Mouse (Mus musculus): ENCODE measurements around the gene Atp6v1e1.
"Not testable (repeated sequence)": the region's sequence is repeated elsewhere in the genome, so short reads cannot be mapped to it uniquely, and the experiment has no call there.

Gene Atp6v1e1

DNA sequence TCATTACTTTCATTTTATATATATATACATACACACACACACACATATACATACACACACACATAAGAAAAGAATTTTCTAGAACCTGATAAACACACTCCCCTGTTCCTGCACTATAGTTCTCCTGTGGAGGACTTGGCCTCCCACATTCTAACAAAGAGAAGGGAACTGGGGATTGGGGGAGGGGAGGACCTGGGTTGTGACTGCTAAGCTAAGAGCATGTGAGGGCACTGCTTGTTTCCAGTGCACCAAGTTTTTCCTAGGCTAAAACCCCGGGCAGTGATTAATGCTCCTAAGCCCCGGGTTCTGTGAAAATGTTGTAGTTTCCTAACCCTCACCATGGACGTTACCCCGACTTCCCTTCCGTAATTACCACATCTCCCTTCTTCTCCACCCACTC lies 2.4 kb downstream of the Atp6v1e1 start:
- no peak for DNase-seq (ENCODE audit: low spot score)

DNA sequence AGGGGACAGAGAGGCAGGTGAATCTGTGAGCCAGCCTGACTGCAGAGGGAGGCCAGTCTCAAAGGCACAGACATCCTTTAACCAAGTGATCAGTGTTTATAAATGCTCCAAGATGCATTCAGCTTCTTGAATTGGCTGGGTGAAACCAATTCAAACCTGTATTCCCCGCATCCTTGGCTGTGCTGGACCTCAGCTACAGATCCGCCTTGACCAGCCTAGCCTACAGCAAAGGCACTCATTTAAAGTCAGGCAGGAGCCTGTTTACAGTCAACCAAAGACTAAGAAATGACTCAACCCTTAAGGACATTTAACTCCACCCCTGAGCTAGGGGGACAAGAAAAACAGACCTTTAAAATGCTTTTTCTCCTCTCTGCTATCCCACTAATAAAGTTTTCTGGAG lies 3.3 kb downstream of the Atp6v1e1 start:
- DNase-seq (ENCODE audit: low spot score): no peak

- not testable (repeated sequence) for DNase-seq (ENCODE audit: low spot score)
These were observed 10.6 kb downstream of the Atp6v1e1 start for GRCm38 (mm10) chr6:120811999-120812398.

DNA sequence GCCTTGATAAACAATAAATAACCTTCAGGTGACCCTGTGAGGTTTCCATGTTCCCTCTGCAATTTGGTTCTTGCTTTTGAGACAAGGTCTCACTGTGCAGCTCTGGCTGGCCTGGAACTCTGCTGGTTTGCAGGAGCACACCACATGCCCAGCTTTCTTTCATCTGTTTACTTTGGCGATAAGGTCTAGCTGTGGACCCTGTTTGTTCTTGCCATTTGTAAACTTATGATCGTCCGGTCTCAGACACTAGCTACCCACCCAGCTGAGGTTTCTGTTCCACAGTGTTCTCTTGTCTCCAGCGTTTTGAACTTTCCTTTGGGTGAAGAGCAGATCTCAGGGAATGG lies 14.9 kb downstream of the Atp6v1e1 start:
- DNase-seq (ENCODE audit: low spot score): no peak

DNA sequence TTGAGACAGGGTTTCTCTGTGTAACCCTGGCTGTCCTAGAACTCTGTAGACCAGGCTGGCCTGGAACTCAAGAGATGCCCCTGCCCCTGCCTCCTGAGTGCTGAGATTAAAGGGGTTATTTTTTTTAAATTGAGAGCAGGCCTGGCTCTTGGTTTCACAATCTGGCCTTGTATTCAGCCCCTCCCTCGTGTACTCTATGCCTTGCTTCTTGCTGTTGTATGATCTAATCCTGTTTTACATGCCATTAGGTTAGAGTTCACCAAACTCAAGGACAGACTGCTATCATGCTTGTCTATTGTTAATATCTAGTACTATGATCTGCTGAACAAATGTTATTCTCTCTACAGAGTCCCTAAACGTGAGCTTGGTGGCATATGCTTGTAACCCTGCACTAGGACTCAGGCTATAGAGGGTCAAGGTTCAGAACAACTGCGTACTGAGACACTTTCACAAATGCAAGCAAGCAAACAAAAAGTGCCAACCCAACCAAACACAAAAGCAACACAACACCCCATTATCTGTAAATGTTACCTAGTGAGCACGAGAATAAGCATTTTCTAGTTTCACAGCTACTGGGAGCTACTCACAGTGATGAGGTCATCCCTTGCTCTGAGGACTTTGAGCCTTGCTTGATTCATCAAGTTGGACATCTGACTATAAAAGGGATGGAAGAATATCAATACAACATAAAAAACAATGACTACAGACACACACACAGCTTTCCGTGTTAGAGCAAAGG lies 15.4 kb downstream of the Atp6v1e1 start:
- no peak for DNase-seq (ENCODE audit: low spot score)

DNA sequence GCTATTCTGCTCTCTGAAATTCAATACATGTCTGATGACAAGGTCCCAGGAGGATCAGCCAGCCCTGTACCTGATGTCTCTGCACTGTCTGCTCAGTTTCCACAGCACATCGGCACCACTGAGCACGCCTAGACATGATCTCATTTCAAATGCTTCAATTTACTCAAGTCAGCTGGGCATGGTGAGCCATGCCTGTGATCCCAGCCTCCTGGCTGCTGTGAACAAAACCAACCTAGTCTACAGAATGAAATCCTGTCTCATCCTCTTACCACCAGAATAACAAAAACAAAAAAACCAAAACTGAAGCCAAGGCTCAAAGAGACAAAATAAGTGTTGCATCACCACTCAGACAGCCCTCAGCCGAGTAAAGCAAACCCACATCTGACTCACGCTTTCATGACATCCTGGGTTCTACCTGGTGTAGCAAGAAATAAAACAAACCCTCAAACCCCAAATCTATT lies 23.0 kb downstream of the Atp6v1e1 start:
- no peak for DNase-seq (ENCODE audit: low spot score)

DNA sequence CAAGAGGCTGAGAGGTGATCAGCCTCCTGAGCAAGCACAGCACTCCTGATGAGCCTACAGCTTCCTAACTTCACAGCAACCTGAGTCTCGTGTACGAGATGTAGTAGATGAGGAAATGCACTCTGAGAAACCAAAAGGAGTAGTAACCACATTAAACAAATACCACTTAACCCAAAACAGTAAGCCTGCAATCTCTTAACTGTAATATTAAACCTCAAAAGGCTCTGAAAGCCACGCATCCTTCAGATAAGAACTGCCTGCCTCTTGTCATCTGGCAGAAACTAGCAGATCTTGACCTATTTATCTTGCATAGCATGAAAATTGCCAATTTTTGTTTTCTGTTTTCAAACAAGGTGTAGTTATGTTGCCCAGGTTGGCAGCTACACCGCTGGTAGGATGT lies 23.7 kb downstream of the Atp6v1e1 start:
- DNase-seq (ENCODE audit: low spot score): no peak

- no peak for DNase-seq (ENCODE audit: low spot score)
These were observed 24.6 kb downstream of the Atp6v1e1 start for GRCm38 (mm10) chr6:120798019-120798418.

GRCm38 (mm10) chr6:120796111-120796510 lies 26.5 kb downstream of the Atp6v1e1 start:
- DNase-seq (ENCODE audit: low spot score): no peak

GRCm38 (mm10) chr6:120795422-120796086 lies 27.0 kb downstream of the Atp6v1e1 start:
- DNase-seq (ENCODE audit: low spot score): no peak

- DNase-seq (ENCODE audit: low spot score): no peak
These were observed 29.6 kb downstream of the Atp6v1e1 start for GRCm38 (mm10) chr6:120792947-120793346.

DNA sequence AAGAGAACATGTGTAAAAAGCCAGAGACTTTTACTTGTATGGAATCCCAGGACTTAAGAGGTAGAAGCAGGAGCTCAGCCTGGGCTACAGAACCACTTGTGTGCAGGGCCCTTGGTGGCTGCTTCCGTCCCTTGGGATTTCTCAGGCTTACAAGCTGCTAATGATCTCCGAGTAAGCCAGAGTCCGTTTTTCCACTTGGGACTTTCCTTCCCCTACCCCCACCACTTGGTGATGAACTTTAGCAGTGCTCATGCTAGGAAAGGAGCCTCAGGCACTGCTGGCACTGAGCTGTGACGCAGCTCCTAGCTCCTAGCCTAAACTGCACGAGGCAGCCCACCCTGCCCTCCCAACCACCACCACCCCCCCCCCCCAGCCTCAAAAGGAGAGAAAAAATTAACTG lies 31.9 kb downstream of the Atp6v1e1 start:
- DNase-seq (ENCODE audit: low spot score): no peak

GRCm38 (mm10) chr6:120790153-120790552 lies 32.4 kb downstream of the Atp6v1e1 start:
- DNase-seq (ENCODE audit: low spot score): no peak

DNA sequence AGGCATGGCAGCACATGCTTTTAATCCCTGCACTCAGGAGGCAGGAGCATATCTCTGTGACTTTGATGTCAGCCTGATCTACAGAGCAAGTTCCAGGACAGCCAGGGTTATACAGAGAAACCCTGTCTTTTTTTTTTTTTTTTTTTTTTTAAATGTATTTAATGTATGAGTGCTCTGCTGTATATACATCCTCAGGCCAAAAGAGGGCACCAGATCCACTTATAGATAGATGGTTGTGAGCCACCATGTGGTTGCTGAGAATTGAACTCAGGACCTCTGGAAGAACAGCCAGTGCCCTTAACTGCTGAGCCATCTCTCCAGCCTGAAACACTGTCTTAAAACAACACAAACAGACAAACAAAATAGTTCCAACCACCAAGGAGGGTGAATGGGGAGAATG lies 33.7 kb downstream of the Atp6v1e1 start:
- DNase-seq (ENCODE audit: low spot score): no peak

DNA sequence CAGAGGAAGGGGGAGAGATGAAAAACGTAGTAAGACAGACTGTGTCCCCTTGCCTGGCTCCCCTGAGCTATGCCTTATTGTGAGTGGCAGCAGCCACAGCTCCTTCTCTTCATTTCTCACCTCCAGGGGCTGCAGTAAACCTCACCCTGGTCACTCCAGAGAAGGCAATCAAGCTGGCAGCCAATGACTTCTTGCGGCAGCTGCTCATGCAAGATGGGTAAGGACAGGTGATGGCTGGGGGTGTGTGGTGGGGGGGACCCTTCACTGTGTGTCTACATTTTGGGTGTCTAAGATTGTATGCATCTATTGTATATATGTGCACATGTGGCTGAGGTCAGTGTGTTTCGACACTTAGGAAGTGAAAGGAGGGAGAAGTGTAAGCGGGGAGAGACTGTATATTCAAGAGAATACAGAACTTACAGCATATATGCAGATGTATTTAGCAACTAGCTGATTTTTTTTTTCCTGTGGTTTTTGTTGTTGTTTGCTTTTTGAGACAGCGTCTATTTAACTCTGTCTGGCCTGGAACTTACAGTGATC lies 34.5 kb downstream of the Atp6v1e1 start:
- DNase-seq (ENCODE audit: low spot score): no peak

DNA sequence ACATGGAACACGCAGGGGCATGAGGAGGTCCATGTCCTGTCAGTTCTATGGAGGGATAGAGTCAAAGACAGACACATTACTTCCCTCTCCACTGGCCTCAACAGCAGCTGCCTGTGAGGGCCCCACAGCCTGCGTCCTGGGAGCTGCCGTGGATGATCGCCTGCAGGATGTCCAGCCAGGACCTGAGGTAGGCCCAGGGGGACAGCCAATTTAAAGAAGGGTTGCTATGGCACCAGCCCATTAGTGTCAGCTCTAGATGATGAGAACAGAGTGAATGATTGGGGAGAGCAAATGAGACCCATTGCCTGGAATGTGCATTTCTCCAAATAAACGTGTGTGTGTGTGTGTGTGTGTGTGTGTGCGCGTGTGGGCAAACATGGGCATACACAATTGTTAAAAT lies 38.2 kb downstream of the Atp6v1e1 start:
- no peak for DNase-seq (ENCODE audit: low spot score)

DNA sequence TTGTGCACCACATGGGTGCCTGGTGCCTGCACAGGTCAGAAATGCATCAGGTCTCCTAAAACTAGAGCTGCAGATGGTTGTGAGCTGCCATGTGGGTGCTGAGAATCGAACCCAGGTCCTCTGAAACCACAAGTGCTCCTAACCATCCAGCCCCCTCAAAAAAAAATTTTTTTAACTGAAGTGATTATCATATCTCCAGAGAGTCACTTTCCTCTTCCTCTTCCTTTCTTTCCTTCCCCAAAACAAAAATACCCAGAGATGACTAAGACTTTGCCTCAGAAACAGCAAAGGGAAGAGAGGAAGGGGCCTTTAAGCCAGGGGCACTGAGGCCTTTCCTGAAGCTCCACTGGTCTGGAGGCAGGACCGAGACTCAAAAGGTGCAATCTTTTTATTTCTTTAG lies 39.6 kb downstream of the Atp6v1e1 start:
- DNase-seq (ENCODE audit: low spot score): no peak

- DNase-seq (ENCODE audit: low spot score): no peak
These were observed 44.4 kb downstream of the Atp6v1e1 start for GRCm38 (mm10) chr6:120778226-120778625.

- no peak for DNase-seq (ENCODE audit: low spot score)
These were observed 45.1 kb downstream of the Atp6v1e1 start for GRCm38 (mm10) chr6:120777533-120777932.

GRCm38 (mm10) chr6:120776286-120776685 lies 46.3 kb downstream of the Atp6v1e1 start:
- no peak for DNase-seq (ENCODE audit: low spot score)

DNA sequence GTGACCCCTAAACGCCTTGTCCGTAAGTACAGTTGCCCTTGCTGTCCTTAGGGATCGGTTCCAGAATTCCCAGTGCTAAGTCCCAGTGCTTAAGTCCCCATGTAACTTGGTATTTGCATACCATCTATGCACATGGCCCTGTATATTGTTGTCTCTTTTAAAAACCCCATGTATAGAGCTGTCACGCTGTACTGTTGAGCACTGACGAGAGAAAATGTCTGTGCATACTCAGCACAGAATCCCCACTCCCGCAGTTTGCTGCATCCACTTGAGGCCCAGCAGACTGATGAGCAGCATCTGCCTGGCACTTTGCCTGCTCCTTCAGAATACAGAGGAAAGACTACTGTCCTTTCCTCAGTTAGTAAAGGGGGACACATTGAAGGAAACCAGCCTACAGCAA lies 48.8 kb downstream of the Atp6v1e1 start:
- no peak for DNase-seq (ENCODE audit: low spot score)

DNA sequence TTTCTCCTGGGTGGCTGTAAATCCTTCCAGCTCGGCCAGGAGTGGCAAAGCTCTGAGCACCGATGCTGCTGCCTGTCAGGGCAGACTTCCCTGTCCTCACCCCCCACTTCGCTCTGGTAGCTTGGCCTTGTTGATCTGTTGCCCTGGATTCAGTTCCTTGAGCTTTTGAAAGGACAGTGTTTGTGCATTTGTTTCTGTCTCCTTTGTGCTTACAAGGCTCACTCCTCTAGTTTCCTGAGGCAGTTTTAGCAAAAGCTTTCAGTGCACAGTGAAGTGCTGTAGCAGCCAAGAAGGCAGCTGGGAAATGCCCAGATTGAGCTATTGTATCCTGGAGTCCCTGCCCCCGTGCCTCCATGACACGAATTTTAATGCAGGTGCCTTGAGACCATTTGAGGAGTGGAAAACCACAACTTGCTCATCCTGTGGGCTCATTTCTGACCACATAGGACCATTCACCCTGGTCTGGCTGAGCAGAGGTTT lies 49.4 kb downstream of the Atp6v1e1 start, which contains the start of gene Slc25a18:
Slc25a18 (plus strand) TSS at position 430 of the 480 bp plus-strand sequence.
- no peak for DNase-seq (ENCODE audit: low spot score)

- no peak for DNase-seq (ENCODE audit: low spot score)
These were observed 50.6 kb downstream of the Atp6v1e1 start for GRCm38 (mm10) chr6:120772025-120772424.

All from testis, postnatal 10 days (tissue).